Mouse (Mus musculus): Measurements from ENCODE around the gene Rtn1.

The Rtn1 gene

GRCm38 (mm10) chr12:72376309-72376708 lies 32.5 kb downstream of the Rtn1 start:
- in situ Hi-C loops (cut with MboI; ENCODE audit: unreplicated experiment in 2 of 2) = no loop called here

GRCm38 (mm10) chr12:72374823-72375225 lies 34.0 kb downstream of the Rtn1 start:
- in situ Hi-C loops (cut with MboI; ENCODE audit: unreplicated experiment in 2 of 2) = no loop called here

DNA sequence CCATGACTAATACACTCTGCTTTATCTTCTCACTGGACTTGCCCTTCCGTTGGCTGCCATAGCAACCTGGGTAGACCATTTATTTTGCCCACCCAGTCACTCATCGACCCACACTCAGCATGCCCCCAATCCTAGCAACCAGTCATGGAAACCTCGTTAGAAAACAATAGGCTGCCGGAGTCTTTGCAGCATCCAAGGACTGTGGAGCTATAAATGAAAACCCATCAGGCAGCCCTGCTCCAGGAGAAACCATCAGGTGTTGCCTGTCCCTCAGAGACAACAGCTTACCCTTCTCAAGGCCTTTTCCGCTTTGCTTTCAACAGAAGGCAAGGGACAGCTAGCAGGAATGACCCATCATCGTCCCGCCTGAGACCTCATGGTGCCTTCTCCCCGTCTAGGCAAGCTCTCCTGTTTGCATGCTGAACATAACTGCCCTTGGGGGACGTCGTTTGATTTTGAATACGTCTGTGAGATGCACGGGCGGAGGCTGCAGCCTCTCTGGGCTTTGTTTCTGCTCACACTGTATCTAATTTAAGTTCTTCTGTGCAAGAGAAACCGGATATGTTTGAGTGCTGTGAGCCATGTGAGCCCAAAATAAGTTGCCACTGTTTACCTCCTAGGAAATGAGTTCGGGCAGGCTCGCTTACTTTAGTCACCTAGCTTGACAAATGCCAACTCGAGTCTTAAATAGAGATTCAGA lies 34.8 kb downstream of the Rtn1 start:
- in situ Hi-C loops (cut with MboI; ENCODE audit: unreplicated experiment in 2 of 2) = no loop called here

GRCm38 (mm10) chr12:72370081-72370480 lies 38.8 kb downstream of the Rtn1 start:
- in situ Hi-C loops (cut with MboI; ENCODE audit: unreplicated experiment in 2 of 2) = no loop called here

- in situ Hi-C loops (cut with MboI; ENCODE audit: unreplicated experiment in 2 of 2) = no loop called here
Measured at GRCm38 (mm10) chr12:72366763-72367162, 42.1 kb downstream of the Rtn1 start.

- in situ Hi-C loops (cut with MboI; ENCODE audit: unreplicated experiment in 2 of 2) = no loop called here
Measured at GRCm38 (mm10) chr12:72366104-72366437, 42.8 kb downstream of the Rtn1 start.

DNA sequence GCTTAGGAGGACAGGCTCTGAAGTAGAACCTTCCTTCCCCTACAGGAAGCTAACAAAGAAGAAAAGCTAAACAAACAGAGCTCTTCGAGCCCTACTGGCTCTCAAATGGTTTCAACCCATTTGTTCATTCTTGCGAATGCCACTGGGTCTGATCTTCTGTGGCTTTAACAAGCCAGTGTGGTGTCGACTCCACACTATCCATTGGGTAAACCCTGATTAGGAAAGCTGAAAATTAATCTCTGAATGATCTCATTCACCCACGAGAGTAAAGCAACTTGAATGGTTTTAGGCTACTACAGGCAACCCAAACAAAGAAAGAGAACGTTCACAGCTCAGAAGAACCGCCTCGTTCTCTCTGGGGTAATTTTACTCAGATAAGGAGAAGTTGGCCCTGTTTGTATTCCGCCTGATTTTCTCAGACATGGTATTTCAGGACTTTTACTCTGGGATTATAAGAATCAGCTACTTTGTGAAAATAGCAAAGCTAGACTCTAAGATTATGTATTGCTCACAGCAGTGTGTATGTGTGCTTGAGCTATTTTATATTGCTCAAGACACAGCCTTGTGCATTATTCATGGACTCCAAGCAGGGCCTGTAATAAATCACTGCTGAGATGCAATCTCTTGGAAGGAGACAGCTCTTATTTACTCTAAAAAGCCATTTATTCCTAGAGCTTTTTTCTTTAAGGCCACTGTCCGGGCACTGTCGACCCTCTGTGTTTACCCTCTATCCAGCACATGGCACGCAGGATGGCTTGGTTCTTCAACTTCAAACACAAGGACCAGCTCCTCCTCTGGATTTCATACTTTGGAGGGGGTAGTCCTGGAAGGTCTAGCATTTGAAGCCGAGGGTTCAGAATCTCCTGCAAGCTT lies 43.4 kb downstream of the Rtn1 start:
- in situ Hi-C loops (cut with MboI; ENCODE audit: unreplicated experiment in 2 of 2) = no loop called here

DNA sequence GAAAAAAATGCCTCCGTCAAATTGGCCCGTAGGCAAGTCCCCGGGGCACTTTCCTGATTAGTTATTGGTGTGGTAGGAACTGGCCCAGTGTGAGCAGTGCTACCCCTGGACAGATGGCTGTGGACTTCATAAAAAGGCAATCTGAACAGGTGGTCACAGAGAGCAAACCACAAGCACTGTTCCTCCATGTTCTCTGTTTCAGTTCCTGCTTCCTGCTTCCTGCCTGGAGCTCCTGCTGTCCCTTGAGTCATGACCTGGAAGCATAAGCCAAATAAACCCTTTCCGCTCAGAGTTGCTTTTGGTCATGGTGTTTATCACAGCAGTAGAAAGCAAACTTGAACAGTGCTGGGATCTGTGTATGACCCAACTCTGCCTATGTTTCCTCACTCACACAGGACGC lies 44.3 kb downstream of the Rtn1 start:
- in situ Hi-C loops (cut with MboI; ENCODE audit: unreplicated experiment in 2 of 2) = no loop called here

GRCm38 (mm10) chr12:72361701-72362354 lies 47.0 kb downstream of the Rtn1 start:
- in situ Hi-C loops (cut with MboI; ENCODE audit: unreplicated experiment in 2 of 2) = no loop called here

DNA sequence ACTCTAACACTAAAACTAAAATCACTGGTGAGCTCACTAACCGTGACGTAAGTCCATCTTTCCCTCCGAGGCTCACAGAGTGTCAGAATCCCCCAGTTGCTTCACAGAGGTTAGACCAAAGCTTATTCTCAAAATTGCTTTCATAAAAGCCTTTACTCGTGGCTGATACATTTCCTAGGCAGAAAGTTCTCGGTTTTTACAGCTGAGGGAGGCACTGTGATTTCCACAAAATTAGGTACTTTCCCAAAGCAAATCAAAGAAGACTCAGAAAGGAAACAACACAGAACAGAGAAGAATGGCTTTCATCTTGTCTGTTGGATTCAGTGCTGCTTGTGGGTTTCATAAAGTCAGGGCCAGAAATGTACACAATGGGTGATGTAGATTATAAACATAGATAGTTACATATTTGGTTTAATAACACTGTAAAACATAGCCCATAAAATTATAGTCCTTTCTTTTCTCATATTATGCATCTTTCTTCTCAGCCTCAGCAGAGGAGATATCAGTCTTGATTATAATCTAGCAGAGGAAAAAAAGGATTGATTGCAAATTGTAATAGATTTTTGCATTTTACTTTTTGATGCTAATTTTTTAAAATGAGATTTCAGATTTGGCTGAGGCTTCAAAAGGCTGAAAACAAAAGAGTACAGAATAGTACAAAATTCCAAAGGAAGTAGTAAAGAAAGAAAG lies 47.8 kb downstream of the Rtn1 start:
- in situ Hi-C loops (cut with MboI; ENCODE audit: unreplicated experiment in 2 of 2) = no loop called here

GRCm38 (mm10) chr12:72359903-72360302 lies 49.0 kb downstream of the Rtn1 start:
- in situ Hi-C loops (cut with MboI; ENCODE audit: unreplicated experiment in 2 of 2) = no loop called here

DNA sequence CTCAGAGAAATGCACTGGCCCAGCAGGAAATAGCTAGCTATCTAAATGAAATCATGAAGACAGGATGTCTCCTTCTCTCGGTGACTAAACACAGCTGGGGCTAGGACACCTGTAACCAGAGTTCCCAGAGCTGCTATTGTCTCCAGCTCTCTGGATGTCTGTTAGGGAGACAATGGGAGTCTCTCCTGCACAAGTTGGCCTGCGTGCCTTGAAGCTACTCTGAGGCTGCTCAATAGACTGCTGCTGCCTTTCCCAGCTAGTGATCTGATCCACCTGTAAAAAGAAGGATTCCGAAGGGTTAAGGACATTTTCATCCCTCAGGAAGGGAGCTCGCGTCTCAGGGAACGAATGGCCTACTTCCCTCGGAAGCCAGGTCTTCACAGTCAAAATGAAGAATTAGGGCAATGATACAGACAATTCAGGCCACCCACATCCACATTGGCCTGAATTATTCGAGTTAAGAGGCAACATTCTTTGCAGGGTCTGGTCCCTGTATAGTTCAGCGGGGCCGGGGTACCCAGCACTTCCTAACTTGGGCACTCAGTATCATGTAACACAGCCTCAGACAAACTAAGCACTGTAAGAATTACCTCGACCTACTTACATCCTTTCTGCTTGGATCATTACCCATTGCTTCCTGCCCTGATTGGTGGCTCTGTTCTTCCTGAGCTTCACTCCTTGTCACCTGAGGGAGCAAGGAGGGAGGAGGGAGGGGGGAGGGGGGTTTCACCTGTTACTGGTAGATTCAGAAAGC lies 51.0 kb downstream of the Rtn1 start:
- in situ Hi-C loops (cut with MboI; ENCODE audit: unreplicated experiment in 2 of 2) = no loop called here

DNA sequence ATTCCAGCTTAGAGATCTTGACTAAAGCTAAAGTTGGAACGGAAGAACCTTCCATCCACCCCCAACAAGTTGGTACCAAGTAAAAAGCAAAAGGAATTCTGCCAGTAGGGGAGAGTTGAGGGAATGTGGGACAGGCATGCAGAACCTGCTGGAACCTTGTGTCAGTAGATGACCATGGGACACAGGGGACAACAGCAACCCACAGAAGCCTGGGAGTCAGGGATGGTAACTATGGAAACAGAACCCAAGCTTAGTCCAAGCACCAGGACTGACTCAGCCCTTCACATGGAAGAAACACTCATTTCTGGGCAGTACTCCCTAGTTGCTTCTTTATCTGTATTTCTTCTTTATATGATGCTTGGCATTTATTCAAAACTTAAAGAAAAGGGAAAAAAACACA lies 54.6 kb downstream of the Rtn1 start:
- in situ Hi-C loops (cut with MboI; ENCODE audit: unreplicated experiment in 2 of 2) = no loop called here

- in situ Hi-C loops (cut with MboI; ENCODE audit: unreplicated experiment in 2 of 2) = no loop called here
Measured at GRCm38 (mm10) chr12:72353506-72353905, 55.3 kb downstream of the Rtn1 start.

DNA sequence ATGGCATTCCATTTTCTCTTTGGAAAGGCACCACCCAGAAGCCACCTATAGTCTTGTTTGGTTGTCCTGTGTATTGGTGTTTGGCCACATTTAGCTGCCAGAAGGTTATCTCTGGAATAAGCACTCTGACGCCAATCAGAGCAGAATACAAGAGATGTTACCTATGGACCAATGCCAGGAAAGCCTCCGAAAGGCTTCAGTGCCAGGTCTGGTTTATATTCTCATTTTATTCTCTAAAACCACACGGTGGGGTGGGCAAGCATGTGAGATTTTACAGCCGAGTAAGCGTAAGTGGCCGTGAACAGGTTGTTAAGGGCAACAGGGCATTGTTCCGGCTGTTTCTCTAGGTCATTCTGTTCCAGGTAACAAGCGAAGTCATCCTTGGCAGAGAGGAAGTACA lies 60.3 kb downstream of the Rtn1 start:
- in situ Hi-C loops (cut with MboI; ENCODE audit: unreplicated experiment in 2 of 2) = no loop called here

DNA sequence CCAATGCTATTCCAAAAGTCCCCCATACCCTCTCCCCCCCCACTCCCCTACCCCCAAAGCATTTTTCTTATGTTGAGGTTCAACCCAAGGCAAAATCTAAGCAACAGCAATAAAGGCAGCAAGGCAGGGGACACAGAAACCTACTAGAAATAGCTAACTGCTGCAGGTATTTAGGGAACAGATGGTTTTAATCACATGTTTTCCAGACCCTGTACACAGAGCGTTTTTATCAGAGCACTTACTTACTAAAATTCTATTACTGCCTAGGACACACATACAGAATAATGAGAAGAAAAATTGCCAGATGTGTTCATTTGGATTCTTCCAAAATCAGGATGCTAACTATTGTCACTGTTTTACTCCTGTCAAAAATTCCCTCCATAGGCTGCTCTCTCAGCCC lies 61.7 kb downstream of the Rtn1 start:
- in situ Hi-C loops (cut with MboI; ENCODE audit: unreplicated experiment in 2 of 2) = no loop called here

- in situ Hi-C loops (cut with MboI; ENCODE audit: unreplicated experiment in 2 of 2) = no loop called here
Measured at GRCm38 (mm10) chr12:72343639-72344038, 65.2 kb downstream of the Rtn1 start.

GRCm38 (mm10) chr12:72336009-72336408 lies 72.8 kb downstream of the Rtn1 start:
- in situ Hi-C loops (cut with MboI; ENCODE audit: unreplicated experiment in 2 of 2) = no loop called here

DNA sequence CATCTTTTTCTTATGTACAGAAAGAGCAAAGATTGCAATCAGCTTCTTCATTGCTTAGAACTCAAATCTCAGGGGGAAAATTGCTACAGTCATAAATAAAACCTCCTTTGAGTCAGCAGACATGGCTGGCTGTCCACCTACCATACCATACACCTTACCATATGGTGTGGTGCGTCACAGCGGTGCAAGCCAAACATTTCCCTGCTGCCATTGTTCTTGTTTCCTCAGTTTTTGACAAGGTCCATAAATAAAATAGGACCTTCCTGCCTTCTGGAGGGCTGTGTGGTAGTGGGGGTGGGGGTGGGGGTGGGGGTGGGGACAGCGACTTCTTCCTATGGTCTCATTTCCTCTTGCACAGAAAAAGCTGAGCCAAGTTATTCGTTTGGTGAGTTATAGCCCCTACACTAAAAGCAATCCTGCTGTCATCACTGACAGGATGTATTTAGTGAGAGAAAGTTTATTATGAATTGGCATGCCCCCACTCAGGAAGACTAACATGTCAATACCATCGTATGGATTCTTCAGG lies 76.3 kb downstream of the Rtn1 start:
- in situ Hi-C loops (cut with MboI; ENCODE audit: unreplicated experiment in 2 of 2) = no loop called here

DNA sequence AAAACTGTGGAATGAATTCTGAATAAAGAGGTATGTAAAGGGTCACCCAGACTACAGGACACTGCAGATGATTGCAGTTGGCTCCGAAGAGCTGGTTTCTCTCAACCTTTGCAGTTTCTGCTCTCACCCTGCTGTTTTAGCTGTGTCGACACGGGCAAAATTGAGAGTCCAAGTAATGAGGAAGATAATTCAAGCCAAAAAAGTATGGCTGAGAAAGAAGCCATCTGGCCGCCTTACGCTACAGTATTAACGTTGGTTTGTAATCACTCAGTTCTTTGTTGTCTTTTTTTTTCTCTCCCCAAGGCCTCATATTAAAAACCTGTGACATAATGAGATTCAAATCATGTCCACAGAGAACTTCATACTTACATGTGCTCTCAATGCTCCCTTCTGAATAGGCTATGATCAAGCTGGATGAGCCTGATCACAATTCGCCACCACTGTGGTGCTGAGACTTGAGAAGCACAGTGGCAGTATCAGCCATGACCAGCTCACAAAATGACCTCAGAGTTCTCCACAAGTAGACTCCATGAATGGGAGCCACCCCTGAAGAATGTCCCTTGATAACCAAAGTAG lies 76.9 kb downstream of the Rtn1 start:
- in situ Hi-C loops (cut with MboI; ENCODE audit: unreplicated experiment in 2 of 2) = no loop called here

Measured in v-Abl transformed pro-B cells (cell line).